Mouse (Mus musculus): ENCODE measurements around the gene Nenf.

Gene Nenf

DNA sequence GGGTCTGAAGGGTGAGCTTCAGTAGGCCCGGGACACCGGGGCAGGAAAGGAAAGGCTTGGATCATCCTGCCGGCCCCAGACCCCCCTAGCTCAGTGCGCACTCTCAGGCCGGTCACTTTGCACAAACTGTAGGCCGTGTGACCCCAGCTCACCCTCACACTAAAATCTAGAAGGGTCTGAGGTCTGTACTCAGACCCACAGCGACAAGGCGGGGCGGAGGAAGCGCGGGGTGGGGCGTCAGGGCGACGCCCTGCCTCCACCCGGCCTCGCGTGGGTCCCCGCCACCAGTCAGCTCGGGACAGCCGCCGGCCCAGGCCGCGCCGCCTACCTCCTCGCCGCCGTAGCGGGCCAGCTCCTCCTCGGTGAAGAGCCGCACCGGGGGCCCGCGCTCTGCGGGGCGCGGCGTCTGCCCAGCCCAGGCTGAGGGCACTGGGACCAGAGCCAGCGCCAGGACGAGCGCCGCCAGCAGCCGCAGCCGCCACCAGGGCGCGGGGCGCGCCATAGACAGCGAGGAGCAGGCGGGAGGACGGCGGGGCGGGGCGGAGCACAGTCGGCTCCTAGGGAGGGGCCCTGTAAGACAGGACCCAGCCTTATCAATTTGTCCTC is at the start of gene Nenf:
TSS of gene Nenf (minus strand) at position 604 of the 606 bp plus-strand sequence.
- in situ Hi-C loops (cut with MboI; ENCODE audit: low pct_unique_long_range_greater_than_20kb in 1 of 2, low sequenced_read_pairs in 2 of 2, unreplicated experiment in 1 of 2), result no loop called here

DNA sequence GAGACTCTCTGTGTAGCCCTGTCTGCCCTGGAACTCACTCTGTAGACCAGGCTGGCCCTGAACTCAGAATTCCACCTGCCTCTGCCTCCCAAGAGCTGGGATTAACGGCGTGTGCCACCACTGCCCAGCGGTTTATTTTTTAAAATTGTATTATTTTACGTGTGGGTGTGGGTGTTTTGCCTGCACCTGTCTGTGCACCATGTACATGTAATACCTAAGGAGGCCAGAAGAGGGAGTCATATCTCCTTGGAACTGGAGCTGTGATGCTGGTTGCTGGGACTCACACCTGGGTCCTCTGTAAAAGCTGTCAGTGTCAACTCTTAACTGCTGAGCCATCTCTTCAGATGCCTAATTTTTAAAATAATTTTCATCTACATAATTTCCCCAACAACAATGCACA is 46.5 kb upstream of the Nenf start:
- in situ Hi-C loops (cut with MboI; ENCODE audit: low pct_unique_long_range_greater_than_20kb in 1 of 2, low sequenced_read_pairs in 2 of 2, unreplicated experiment in 1 of 2), result loop anchor here in 1 of 2 experiments (10.0 to 25.0 kb wide), 2 partner anchors 180 to 448 kb away; partner anchors contain the start of gene Nek2

DNA sequence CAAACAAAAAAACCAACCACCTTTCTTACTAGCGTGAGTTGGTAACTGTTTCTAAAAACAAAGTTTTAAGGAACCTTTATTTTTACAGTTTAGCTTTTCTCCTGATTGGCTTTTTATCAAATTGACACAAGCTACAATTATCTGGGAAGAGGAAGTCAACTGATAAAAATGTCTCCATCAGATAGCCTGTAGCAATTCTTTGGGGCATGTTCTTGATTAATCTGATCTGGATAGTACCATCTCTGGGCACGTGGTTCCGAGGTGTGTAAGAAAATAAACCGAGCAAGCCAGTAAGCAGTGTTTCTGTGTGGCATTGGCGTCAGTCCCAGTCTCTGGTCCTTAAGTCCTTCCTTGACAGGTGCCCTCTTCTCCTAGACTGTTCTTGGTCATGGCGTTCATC is 44.4 kb upstream of the Nenf start:
- in situ Hi-C loops (cut with MboI; ENCODE audit: low pct_unique_long_range_greater_than_20kb in 1 of 2, low sequenced_read_pairs in 2 of 2, unreplicated experiment in 1 of 2), result loop anchor here in 1 of 2 experiments (10.0 to 25.0 kb wide), 2 partner anchors 182 to 450 kb away; partner anchors contain the start of gene Nek2

DNA sequence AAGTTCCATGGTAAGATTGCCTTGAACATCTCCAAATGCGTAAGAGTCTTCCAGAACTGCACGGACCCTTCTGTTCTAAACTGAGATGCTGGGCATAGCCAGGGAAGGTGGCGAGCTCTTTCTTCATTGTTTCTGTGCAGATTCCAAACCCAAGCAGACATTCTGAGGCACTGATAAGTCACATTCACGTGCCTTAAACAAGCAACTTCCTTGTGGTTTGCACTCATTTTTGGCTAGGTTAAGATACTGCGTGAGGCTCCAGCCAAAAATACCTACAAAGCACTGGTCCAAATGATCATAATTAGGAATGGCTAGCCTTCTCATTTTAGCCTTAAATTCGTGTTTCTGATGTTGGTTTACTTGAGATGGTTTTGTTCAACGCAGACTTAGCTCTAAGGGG is 41.5 kb upstream of the Nenf start:
- in situ Hi-C loops (cut with MboI; ENCODE audit: low pct_unique_long_range_greater_than_20kb in 1 of 2, low sequenced_read_pairs in 2 of 2, unreplicated experiment in 1 of 2), result loop anchor here in 1 of 2 experiments (25.0 kb wide), 1 partner anchor 453 kb away; the partner anchor contains the start of gene Nek2

DNA sequence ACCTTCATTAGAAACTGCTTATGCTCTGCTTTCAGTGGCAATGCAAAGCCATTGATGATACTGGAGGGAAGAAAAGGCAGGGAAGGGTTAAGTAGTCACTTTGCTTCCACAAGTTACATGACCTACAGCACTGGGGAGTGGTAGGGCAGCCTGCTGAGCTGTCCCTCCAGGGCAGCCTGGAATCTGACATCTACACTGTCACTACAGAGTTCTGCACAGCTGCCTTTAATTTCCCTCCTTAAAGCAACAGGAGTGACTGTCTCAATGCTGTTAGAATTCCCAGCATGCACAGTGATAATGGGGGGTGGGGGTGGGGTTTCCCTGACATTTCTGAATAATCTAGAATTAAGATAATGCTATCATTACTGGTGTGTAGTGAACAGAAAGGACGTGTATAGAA is 38.9 kb upstream of the Nenf start:
- in situ Hi-C loops (cut with MboI; ENCODE audit: low pct_unique_long_range_greater_than_20kb in 1 of 2, low sequenced_read_pairs in 2 of 2, unreplicated experiment in 1 of 2), result loop anchor here in 1 of 2 experiments (25.0 kb wide), 1 partner anchor 455 kb away; the partner anchor contains the start of gene Nek2

DNA sequence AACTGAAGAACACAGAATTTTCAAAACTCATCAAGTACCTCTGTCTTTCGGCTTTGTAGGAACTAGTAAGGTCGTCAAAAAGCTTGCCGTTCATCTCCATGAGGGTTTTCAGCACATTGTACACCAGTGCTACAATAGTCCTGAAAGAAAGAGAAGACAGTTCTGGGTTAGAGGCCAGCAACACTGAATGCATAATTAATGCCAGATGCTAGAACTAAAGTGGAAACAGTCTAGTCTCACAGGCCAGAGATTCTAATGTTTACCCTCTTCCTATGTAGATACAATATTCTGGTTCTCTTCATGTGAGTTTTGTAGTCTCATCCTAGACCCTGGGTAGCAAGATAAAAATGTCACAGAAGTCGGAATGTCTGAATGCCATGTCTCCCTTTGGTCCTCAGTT is 35.8 kb upstream of the Nenf start:
- in situ Hi-C loops (cut with MboI; ENCODE audit: low pct_unique_long_range_greater_than_20kb in 1 of 2, low sequenced_read_pairs in 2 of 2, unreplicated experiment in 1 of 2), result loop anchor here in 1 of 2 experiments (25.0 kb wide), 1 partner anchor 458 kb away; the partner anchor contains the start of gene Nek2

DNA sequence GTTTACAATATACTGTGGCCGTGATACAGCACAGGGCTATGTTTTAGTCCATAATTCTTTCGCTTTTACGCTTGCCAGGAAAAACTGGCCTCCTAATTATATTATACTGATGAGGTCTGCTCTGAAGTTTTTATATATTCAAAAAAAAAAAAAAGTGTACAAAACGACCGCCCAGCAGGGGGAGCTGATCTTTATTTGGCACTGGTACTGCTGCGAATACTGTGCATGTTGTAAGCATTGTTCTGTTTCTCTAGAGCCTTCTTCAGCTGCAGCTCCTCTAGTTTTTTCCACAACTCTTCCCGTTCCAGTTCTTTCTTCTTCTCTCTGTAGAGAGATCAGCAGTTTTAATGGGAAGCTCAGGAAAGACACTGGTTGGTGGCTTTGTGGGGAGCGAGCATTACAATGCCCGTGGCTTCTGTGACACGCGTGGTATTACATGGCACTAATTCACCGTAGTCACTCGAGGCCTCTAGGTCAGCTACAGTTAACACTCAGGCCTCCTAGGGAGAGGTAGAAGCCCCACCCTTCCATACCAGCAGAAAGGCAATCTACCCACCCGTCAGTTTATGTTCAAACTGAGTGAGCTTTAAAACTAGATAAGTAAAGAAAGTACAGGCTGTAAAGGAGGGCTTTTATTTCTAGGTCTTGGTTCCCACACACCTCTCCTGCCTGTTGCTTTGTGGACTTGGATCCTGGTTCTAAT is 34.9 kb upstream of the Nenf start:
- in situ Hi-C loops (cut with MboI; ENCODE audit: low pct_unique_long_range_greater_than_20kb in 1 of 2, low sequenced_read_pairs in 2 of 2, unreplicated experiment in 1 of 2), result loop anchor here in 1 of 2 experiments (25.0 kb wide), 1 partner anchor 459 kb away; the partner anchor contains the start of gene Nek2

DNA sequence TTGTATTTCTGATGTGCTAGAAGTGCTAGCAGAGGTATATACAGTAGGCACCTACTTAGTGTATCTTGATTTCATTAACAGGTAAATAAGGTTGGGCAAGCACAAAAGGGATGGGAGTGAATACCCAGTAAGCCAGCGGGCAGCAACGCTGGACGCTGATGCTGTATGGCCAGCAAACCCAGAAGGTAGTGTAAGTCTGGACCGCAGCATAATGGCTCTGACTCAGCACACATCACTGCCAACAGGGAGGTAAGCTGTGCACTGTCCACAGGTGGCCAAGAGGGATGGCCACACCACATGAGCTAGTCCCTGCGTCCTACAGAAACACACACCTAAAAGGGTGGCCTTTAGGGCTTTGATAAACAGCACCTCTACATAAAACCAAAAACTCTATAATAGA is 32.4 kb upstream of the Nenf start:
- in situ Hi-C loops (cut with MboI; ENCODE audit: low pct_unique_long_range_greater_than_20kb in 1 of 2, low sequenced_read_pairs in 2 of 2, unreplicated experiment in 1 of 2), result loop anchor here in 1 of 2 experiments (25.0 kb wide), 1 partner anchor 462 kb away; the partner anchor contains the start of gene Nek2

DNA sequence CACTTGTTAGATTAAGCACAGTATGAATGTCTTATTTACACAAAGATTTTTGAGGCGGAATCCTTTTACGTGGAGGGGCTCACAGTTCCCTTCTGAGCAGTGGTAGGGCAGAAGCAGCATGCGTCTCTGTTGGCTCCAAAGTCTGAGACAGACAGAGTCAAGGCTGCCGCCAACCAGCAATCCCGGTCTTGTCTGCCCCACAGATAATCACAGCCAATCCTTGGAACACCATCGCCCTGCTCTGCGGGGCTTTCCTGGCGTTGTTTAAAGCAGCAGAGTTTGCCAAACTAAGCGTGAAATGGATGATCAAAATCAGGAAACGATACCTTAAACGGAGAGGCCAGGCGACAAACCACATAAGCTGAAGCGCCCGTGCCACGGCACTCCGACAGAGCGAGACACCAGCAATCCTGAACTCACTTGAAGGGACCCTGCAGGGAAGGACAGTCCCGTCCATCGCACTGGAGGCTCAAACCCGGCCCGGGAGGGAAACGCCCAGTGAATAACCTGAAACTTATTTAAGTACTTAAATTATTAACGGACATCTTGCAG is 31.6 kb upstream of the Nenf start:
- in situ Hi-C loops (cut with MboI; ENCODE audit: low pct_unique_long_range_greater_than_20kb in 1 of 2, low sequenced_read_pairs in 2 of 2, unreplicated experiment in 1 of 2), result loop anchor here (25.0 kb wide), 1 partner anchor 463 kb away; the partner anchor contains the start of gene Nek2 (in 2 of the 2)

DNA sequence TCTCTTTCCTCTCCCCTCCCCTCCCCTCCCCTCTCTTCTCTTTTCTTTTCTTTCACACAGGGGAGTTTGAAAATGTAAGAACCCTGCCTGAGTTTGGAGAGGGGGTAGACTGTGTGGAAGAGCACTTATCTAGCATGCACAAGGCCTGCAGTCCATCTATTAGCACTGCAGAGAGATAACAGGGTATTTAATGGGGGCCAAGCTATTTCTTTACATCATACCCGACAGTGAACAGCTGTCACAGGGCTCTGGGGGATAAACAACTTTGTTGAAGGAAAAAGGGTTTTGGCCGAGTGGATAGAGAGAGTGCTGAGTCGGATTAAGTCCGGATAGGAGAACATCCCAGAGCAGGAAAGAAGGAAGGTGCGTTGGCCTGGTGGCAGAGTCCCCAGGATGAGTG is 31.0 kb upstream of the Nenf start:
- in situ Hi-C loops (cut with MboI; ENCODE audit: low pct_unique_long_range_greater_than_20kb in 1 of 2, low sequenced_read_pairs in 2 of 2, unreplicated experiment in 1 of 2), result loop anchor here in 1 of 2 experiments (25.0 kb wide), 1 partner anchor 463 kb away; the partner anchor contains the start of gene Nek2

DNA sequence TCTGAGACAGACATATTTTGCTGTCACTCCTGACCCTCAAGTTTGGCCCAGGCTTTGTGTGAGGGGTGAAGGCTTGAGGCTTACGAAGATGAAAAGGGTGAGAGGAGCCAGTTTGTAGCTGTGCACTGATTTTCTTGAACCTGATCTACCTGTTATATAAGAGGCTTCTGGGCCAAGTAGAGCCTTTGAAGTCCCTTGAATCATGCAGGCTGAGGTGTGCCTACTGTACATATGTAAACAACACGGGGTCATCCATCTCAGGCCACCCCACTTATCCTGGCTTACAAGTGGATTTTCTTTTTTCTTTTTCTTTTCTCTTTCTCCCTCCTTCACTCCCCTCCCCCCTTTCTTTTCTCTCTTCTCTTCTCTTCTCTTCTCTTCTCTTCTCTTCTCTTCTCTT is 30.6 kb upstream of the Nenf start:
- in situ Hi-C loops (cut with MboI; ENCODE audit: low pct_unique_long_range_greater_than_20kb in 1 of 2, low sequenced_read_pairs in 2 of 2, unreplicated experiment in 1 of 2), result loop anchor here in 1 of 2 experiments (25.0 kb wide), 1 partner anchor 464 kb away; the partner anchor contains the start of gene Nek2

DNA sequence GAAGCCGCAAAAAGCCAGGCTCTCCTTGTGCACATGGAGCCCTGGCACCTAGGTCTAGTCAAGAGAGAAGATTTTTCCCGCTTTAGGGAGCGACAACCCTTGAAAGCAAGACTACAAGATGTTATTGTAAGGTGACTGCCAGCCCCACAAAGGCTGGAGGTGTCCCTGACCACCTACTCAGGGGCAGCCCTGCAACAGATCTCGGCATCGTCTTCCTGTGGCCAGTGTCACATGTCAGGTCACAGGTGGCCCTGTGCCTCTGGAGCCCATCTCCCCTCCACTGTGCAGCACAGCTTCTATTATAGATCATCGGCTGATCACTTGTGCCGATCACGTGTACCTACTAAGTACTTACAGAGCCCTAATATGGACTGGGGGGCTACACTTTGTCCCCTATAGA is 29.6 kb upstream of the Nenf start:
- in situ Hi-C loops (cut with MboI; ENCODE audit: low pct_unique_long_range_greater_than_20kb in 1 of 2, low sequenced_read_pairs in 2 of 2, unreplicated experiment in 1 of 2), result loop anchor here in 1 of 2 experiments (25.0 kb wide), 1 partner anchor 465 kb away; the partner anchor contains the start of gene Nek2

DNA sequence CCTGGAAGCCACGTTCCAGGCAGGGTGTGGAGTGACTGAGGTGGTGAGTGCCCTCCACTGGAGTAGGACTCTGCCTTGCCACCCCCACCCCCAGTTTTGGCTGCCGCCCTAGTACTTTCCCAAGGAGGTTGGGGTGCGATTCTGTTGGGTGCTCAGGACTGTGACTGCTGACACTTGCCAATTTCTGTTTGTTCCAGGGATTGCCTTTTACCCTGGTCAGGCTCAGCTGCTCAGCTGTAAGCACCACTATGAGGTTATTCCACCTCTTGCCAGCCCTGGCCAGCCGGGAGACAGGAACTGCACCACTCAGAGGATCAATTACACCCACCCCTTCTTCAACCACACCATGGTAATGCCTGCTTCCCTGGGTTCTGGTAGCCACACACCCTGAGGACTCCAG is 22.5 kb upstream of the Nenf start:
- in situ Hi-C loops (cut with MboI; ENCODE audit: low pct_unique_long_range_greater_than_20kb in 1 of 2, low sequenced_read_pairs in 2 of 2, unreplicated experiment in 1 of 2), result loop anchor here in 1 of 2 experiments (25.0 kb wide), 1 partner anchor 472 kb away; the partner anchor contains the start of gene Nek2

DNA sequence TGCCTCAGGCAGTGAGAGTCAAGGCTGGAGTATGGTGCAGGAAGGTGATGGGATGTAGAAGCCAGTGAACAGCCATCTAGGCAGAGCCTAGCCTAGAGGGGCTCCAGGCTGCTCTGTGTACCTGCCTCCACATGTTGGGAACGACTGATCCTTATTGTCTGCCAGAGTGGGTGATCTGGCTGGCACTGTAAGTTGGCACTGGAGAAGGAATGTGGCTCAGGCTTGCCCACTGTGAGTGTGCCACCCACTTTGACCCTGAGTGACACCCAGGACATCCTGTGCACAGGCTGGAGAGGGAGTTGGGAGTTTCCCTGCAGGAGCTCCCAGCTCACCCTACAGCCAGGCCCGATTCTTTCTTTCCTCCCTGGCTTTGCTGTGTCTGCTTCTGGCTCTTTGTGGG is 21.9 kb upstream of the Nenf start:
- in situ Hi-C loops (cut with MboI; ENCODE audit: low pct_unique_long_range_greater_than_20kb in 1 of 2, low sequenced_read_pairs in 2 of 2, unreplicated experiment in 1 of 2), result loop anchor here in 1 of 2 experiments (25.0 kb wide), 1 partner anchor 472 kb away; the partner anchor contains the start of gene Nek2

DNA sequence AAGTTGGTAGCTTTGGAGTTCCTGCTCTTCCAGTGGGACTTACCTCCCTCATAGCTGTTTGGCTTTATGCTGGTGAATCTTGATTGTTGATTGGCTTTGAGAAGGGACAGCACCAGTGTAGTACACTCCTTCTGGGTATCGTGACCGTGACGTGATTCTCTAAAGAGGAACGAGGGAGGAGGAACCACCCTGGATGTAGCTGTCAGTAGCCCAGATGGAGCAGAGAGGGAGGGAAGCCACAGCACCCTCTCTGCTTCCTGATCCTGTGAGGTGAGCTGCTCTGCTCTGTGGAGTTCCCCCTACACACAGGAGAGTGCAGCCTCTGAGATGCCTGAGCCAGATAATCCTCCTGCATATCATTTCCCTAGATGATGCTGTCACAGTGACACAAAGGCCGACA is 16.5 kb upstream of the Nenf start:
- in situ Hi-C loops (cut with MboI; ENCODE audit: low pct_unique_long_range_greater_than_20kb in 1 of 2, low sequenced_read_pairs in 2 of 2, unreplicated experiment in 1 of 2), result loop anchor here in 1 of 2 experiments (25.0 kb wide), 1 partner anchor 478 kb away; the partner anchor contains the start of gene Nek2

DNA sequence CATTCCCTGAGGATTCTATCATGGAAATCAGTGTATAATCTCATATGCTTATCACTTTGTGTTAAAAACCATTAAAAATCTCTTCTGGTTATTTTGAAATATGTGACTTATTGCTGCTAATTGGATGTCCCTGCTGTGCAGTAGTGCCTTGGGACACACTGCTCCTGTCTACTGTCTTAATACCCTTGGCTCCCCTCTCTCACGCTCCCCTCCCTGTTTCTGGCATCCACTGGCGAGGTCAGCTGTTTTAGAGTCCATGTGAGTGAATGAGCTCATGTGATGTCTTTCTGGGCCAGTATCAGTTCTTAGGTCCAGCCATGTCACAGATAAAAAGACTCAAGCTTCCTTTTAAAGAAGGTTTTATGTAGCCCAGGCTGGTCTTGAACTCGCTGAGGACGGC is 12.4 kb upstream of the Nenf start:
- in situ Hi-C loops (cut with MboI; ENCODE audit: low pct_unique_long_range_greater_than_20kb in 1 of 2, low sequenced_read_pairs in 2 of 2, unreplicated experiment in 1 of 2), result loop anchor here in 1 of 2 experiments (25.0 kb wide), 1 partner anchor 482 kb away; the partner anchor contains the start of gene Nek2

DNA sequence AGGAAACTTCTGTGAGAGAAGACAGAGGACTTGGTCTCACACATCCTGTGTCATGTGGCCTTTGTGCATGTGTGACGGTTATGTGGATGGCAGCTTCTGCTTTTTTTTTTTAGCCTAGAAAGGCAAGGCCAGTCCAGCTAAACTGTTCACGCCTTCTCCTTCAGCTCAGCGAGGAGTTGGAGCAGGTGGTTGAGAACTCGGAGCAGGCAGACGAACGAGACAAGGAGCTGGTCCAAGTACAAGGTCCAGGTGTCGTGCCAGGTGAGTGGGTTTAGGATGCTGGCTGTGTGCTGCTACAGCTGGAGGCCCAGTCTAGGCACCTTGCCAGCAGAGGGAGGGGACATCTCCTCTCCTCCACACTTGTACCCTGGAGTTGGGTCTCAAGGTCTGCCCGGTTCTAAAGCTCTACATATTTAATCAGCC is 10.0 kb upstream of the Nenf start:
- in situ Hi-C loops (cut with MboI; ENCODE audit: low pct_unique_long_range_greater_than_20kb in 1 of 2, low sequenced_read_pairs in 2 of 2, unreplicated experiment in 1 of 2), result loop anchor here in 1 of 2 experiments (25.0 kb wide), 1 partner anchor 484 kb away; the partner anchor contains the start of gene Nek2

DNA sequence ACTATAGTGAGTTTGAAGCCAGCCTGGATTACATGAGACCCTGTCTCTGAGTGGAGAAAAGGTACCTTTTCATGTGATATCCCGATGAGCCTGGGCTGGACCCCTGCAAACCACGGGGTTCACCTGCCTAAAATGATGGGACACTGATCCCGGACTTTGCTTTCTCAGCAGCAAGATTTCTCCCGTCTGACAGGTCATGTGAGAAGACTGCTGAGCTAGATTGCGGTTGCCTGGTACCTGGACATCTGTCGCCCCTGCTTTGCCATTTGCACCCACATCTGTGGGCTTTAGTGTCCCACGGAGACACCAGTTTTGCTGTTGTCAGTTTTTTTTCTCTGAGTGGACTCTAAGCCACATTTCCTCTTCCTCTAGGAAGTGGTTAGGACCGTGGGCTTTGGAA is 9.3 kb upstream of the Nenf start:
- in situ Hi-C loops (cut with MboI; ENCODE audit: low pct_unique_long_range_greater_than_20kb in 1 of 2, low sequenced_read_pairs in 2 of 2, unreplicated experiment in 1 of 2), result loop anchor here in 1 of 2 experiments (25.0 kb wide), 1 partner anchor 485 kb away; the partner anchor contains the start of gene Nek2

Data from mouse embryonic stem cell (cell line).